Mouse (Mus musculus): Measurements from ENCODE around the gene Ntn5.

- TF ChIP-seq MEF2A (IDR thresholded peaks at IDR 0.05; ENCODE audit: borderline replicate concordance, low read depth, low read length) (no peak), POLR2A (IDR thresholded peaks at IDR 0.05; ENCODE audit: low read depth, low read length) (no peak), CTCF (conservative IDR thresholded peaks at IDR 0.05 in 1 of 2, IDR thresholded peaks at IDR 0.05 in 1 of 2; ENCODE audit: low read depth in 2 of 2, low read length in 2 of 2) (no peak), HCFC1 (IDR thresholded peaks at IDR 0.05; ENCODE audit: low read depth, low read length) (no peak), RCOR1 (conservative IDR thresholded peaks at IDR 0.05; ENCODE audit: low read depth, low read length) (no peak), USF1 (IDR thresholded peaks at IDR 0.05; ENCODE audit: low read depth, low read length) (no peak), JUND (conservative IDR thresholded peaks at IDR 0.05; ENCODE audit: low read depth, low read length) (no peak), SIN3A (IDR thresholded peaks at IDR 0.05; ENCODE audit: low read length) (no peak), MAX (IDR thresholded peaks at IDR 0.05; ENCODE audit: low read length) (no peak)
These were observed 18.5 kb downstream of the Ntn5 start for GRCm38 (mm10) chr7:45702316-45702715.

Data from CH12.LX (cell line).